Mouse (Mus musculus): ENCODE results near the gene Ntpcr.
A peak's percentile ranks its signal among the peaks of the same experiment; 100 is the strongest.

The Ntpcr gene

DNA sequence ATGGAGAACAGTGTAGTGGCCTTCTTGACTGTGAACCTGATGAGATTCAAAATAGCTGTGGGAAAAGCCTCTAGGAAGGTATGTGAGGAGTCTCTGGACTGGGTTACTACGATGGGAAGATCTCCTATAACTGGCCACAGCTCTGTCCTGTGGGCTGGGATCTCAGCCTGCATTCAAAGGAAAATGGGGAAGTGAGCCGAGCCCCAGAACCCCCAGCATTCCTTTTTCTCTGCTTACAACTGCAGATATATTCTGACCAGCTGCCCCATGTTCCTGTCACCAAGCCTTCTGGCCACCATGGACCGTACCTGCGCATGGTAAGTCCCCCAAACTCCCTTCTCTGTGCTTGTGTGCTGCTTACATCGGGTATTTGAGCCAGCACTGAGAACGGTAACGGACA lies at the start of gene Ntpcr:
TSS of gene Ntpcr (plus strand) at position 218 of the 400 bp plus-strand sequence.
- DNase-seq (ENCODE audit: low read depth) = no peak

DNA sequence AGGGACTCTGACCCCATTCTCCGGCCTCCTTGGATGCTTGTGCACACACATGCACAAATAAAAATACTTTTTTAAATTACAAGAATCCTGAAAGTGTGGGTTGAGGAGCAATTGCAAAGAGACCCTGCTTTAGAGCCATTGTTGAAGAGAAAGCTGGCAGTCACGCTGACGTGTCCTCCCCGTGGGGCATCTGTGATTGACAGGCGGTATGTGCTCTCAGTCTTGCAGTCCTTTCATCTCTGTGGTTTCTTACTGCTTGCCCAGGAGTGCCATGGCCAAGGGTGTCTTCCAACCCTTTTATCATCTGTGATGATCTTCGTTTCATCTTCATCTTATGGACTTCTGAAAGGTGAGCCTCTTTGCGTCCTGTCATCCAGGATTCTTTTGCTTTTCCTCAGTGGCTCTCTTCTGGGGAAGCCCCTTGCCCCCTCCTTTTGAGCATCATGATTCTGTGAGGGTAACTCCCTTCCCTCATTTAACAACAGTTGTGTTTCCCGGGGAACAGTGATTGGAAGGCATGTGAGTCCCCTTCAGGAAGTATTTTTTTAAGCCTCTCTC lies 48.8 kb upstream of the Ntpcr start:
- no peak for DNase-seq (ENCODE audit: low read depth)

DNA sequence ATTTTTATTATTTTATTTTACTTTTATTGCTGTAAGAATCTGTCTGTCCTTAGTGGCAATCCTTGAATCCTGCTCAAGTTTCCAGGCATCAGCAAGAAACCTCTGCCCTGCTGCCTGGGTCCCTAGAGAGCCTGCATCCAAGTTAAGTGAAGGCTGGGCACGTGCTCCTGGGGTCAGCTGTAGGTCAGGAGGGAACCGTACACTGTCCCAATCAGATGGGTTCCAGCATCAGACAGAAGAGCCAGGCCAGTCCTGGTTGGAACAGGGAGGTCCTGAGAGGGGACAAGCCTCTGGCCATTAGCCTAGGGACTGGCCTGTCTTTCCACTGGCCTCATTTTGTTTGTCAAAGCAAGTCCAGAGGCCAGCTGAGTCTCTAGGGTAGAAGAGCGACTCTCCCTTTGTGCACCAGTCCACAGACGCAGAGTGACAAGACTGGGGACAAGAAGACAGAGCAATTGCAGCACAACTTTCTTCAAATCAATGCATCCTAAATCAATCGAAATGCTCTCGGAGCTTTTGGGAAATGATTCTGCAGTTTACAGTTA lies 44.5 kb upstream of the Ntpcr start:
- no peak for DNase-seq (ENCODE audit: low read depth)

- no peak for DNase-seq (ENCODE audit: low read depth)
These were observed 43.4 kb upstream of the Ntpcr start for GRCm38 (mm10) chr8:125686221-125686865.

- DNase-seq (ENCODE audit: low read depth) = no peak
These were observed 39.4 kb upstream of the Ntpcr start for GRCm38 (mm10) chr8:125690166-125690915.

GRCm38 (mm10) chr8:125690961-125691360 lies 38.8 kb upstream of the Ntpcr start:
- DNase-seq (ENCODE audit: low read depth) = no peak

DNA sequence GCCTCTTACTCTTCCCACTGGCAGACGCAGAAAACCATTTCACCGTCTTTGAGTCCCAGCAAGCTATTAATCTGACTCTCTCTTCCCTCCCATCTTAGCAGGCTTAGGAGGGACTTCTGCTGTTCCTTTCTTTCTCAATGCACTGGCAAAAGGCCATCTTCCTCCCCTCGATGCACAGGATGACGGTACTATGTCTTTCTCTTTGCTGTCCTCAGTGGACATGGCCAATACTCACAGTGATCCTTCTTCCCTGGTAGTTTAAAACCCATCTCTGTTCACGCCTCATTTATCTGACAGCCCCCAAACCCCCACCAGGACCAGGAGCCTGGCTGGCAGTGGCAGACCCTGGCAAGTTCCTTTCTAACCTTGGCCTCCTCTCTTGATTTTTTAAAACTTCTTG lies 37.3 kb upstream of the Ntpcr start:
- DNase-seq (ENCODE audit: low read depth) = no peak

GRCm38 (mm10) chr8:125693197-125693596 lies 36.6 kb upstream of the Ntpcr start:
- no peak for DNase-seq (ENCODE audit: low read depth)

GRCm38 (mm10) chr8:125695951-125696350 lies 33.8 kb upstream of the Ntpcr start:
- no peak for DNase-seq (ENCODE audit: low read depth)

GRCm38 (mm10) chr8:125699391-125700025 lies 30.3 kb upstream of the Ntpcr start:
- DNase-seq (ENCODE audit: low read depth) = no peak

- DNase-seq (ENCODE audit: low read depth) = no peak
These were observed 29.4 kb upstream of the Ntpcr start for GRCm38 (mm10) chr8:125700407-125700806.

GRCm38 (mm10) chr8:125702868-125703473 lies 26.8 kb upstream of the Ntpcr start:
- no peak for DNase-seq (ENCODE audit: low read depth)

DNA sequence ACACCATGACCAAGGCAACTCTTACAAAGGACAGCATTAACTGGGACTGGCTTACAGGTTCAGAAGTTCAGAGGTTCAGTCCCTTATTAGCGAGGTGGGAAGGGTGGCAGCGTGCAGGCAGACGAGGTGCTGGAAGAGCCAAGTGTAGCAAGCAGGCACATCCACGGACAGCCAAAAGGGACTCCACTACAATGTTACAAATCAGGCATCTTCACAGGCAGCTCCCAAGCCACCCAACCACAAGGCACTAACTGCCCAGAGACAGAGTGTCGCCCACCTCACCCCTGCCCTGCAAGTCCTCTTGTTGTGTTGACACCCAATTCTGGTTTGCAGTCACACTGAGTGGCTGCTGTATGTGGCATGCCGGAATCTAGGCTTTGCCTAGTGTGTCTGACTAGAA lies 25.3 kb upstream of the Ntpcr start:
- DNase-seq (ENCODE audit: low read depth) = no peak

GRCm38 (mm10) chr8:125705816-125706215 lies 23.9 kb upstream of the Ntpcr start:
- DNase-seq (ENCODE audit: low read depth) = no peak

DNA sequence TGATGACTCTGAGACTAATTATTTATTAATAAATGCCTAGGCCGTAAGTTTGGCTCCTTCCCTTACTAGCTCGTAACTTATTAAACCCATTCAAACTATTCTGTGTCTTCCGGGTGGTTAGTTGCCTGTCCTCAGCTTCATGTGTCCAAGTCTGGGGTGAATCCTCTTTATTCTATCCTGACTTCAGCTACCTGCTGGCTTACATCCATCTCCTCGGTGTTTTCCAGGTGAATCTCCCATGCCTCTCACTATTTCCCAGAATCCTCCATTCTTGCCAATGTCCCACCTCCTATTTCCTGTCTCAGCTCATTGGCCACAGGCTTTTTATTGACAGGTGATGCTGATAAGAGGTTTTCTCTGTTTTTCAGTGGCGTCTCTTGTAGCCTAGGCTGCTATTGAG lies 20.6 kb upstream of the Ntpcr start:
- DNase-seq (ENCODE audit: low read depth) = no peak

GRCm38 (mm10) chr8:125711514-125711913 lies 18.2 kb upstream of the Ntpcr start:
- peak; percentile 42 for DNase-seq (ENCODE audit: low read depth)

DNA sequence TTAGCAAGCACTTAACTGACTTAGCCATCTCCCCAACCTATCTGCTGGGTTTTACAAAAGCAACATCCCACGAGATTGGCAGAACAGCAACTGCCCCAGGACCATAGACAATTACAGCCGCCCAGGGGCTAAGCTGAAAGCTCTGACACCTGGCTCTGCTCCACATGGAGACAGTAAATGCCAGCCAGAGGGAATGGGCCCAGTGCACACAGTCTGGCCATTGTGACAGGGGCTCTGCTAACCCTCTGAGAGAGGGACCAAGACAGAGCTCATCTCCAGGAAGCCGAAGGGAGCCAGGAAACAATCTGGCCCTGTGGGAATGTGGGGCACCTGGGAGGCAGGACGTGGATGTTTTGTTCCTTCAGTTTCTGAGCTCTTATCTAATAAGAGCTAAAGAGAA lies 13.6 kb upstream of the Ntpcr start:
- DNase-seq (ENCODE audit: low read depth) = no peak

- no peak for DNase-seq (ENCODE audit: low read depth)
These were observed 13.2 kb upstream of the Ntpcr start for GRCm38 (mm10) chr8:125716613-125717012.

GRCm38 (mm10) chr8:125718914-125719313 lies 10.8 kb upstream of the Ntpcr start:
- no peak for DNase-seq (ENCODE audit: low read depth)

DNA sequence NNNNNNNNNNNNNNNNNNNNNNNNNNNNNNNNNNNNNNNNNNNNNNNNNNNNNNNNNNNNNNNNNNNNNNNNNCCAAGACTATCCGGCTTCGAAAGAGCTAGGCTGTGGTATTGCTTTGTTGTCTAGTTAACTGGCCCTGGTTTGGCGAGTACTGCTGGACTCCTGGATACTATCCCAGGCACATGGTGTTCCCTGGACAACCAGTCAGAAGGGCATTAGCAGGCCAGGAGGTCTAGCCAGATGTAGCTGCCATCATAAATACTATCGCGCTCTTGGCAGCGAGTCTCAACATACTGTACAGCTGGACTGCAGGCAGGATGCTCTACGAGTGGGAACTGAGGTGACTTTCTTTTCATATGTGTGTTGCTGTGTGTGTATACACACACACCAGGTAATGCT lies 7.1 kb upstream of the Ntpcr start:
- DNase-seq (ENCODE audit: low read depth) = no peak

DNA sequence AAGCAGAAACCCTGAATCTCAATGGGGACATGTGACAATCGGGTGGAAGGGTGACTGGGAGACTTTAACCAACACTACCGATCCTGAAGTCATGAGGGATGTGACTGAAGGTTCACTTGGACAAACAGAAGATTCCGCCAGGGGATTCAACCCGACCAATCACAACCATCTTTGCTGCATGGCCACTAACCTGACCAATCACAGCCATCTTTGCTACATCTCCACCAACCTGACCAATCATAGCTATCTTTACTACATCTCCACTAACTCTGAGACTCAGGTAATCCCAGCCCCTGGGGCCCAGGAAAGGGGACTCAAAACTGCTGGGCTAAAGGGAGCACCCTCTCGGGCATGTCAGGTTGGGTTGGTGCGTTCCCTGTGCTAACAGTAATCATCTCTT lies 6.3 kb upstream of the Ntpcr start:
- DNase-seq (ENCODE audit: low read depth) = no peak
